Mouse (Mus musculus) heart, postnatal 0 days (tissue): ENCODE results near the gene Smyd3.

Experiments
- CTCF ChIP-seq: IDR thresholded peaks from 2 replicates; pipeline ENCODE4 v1.5.1; 2016; ENCODE audit warnings: antibody characterized with exemption, control low read depth, low read depth
- EP300 ChIP-seq: IDR thresholded peaks from 2 replicates; pipeline ENCODE4 v1.6.1; 2016; ENCODE audit warnings: antibody characterized with exemption, low read depth

DNA sequence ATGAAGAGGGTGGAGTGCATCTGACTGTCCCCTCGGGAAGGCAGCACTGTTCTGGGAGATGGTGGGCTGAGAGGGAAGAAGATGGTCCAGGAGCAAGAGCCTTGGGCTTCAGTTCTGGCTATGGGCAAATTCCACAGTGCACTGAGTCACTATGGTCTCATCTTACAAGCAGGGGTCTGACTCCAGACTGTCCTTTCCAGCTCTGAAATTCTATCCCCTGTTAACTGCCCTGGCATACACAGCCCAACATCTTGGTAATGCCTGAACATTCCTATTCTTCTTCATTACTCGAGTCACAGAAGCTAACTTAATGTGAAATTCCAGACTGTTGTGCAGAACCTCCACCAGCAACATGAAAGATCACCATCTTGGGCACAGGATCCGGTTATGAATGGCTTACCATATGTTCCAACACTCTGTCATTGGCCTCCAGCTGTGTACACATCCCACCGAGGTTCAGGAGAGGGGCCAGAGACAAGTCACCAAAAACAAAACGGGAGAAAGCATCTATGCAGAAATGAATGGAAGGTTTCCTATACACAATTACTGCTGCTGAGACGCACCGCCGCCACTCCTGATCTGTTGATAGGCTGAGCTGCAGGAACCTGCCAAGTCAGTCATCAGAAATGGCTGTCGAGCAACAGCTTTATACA lies 517.8 kb downstream of the Smyd3 start:
- TF ChIP-seq CTCF (no peak), EP300 (no peak)
